Mouse (Mus musculus): ENCODE data around the gene Reg3b. TPM values are rescaled to one million over a fixed set of nuclear protein-coding genes. Genes with fewer than 3 reads are reported as not detected.

Reg3b gene
- polyA plus RNA-seq (2012; fragmentation: generic; extraction: Trizol) = not detected
- long read RNA-seq, experiment 1 = 0 reads
- long read RNA-seq, experiment 2 = 0 reads

DNA sequence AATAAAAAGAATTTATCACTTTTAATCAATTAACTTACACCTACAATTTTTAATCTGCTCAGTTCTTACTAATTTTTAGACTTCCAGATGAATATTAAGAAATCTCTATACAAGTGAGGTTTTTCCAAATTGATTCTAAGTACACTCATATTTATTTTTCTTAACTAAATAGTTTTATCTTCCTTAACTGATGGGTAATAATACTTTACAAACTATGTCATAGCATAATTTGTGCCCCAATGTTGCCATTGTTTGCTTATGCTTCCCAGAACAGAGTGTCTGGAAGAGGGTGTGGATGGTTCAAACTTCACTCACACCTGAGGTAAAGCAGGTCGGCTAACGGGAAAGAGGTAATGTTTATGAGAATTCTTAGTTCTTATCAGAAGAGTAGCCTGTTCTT lies at the start of gene Reg3b:
Gene Reg3b, plus strand, starts transcription at position 301 of the 400 bp plus-strand sequence.
- no peak for TF ChIP-seq CEBPB (IDR thresholded peaks at IDR 0.05; ENCODE audit: low read depth)
- TF ChIP-seq MYOD1 (IDR thresholded peaks at IDR 0.05; ENCODE audit: control insufficient read depth, insufficient read length, low read depth) = no peak
- no peak for TF ChIP-seq MYOG (IDR thresholded peaks at IDR 0.05; ENCODE audit: control insufficient read depth, extremely low read depth, insufficient read length)
- no peaks in the 10 kb centered on the region for H3K36me3 ChIP-seq (ENCODE audit: control insufficient read depth, insufficient read depth)
- H3K27me3 ChIP-seq (ENCODE audit: control insufficient read depth, insufficient read depth, insufficient read length) = no peaks in the 10 kb centered on the region
- H3K4me3 ChIP-seq (ENCODE audit: insufficient read depth, poor library complexity, severe bottlenecking) = no peak within 1 kb of the TSS
- H3K79me3 ChIP-seq (ENCODE audit: low read depth) = no peaks in the 10 kb centered on the region
- H3K79me2 ChIP-seq (ENCODE audit: control insufficient read depth, insufficient read depth) = no peaks in the 10 kb centered on the region
- H3ac ChIP-seq (ENCODE audit: control insufficient read depth, insufficient read length, low read depth) = no peak within 1 kb of the TSS

DNA sequence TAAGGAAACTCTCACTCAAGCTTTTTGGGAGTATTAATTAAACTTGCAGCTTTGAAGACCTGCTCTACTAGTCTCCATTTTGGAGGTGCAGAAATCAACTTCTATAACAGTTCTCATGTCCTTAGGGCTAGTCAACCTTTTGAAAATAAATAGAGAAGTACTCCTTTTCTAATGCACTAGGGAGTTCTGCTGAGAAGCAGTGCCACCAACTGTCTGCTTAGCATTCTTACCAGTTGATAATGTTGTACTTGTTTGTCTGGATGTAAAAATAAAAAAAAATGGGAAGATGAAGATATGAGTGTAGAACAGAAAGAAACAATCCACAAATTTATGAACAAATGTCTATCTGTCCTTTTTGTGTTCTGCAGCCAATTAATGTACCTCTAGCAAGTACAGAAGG lies 42.7 kb upstream of the Reg3b start:
- TF ChIP-seq MAX (IDR thresholded peaks at IDR 0.05) = no peak
- no peak for TF ChIP-seq CEBPB (IDR thresholded peaks at IDR 0.05; ENCODE audit: low read depth)
- TF ChIP-seq MYOD1 (IDR thresholded peaks at IDR 0.05; ENCODE audit: control insufficient read depth, insufficient read length, low read depth) = no peak
- no peak for TF ChIP-seq CTCF (IDR thresholded peaks at IDR 0.05; ENCODE audit: control insufficient read depth, insufficient read depth, insufficient read length)
- TF ChIP-seq MYOG (IDR thresholded peaks at IDR 0.05; ENCODE audit: control insufficient read depth, extremely low read depth, insufficient read length) = no peak
- TF ChIP-seq FOSL1 (IDR thresholded peaks at IDR 0.05; ENCODE audit: insufficient read depth, low read length, poor library complexity, severe bottlenecking) = no peak
- no peak for TF ChIP-seq USF1 (IDR thresholded peaks at IDR 0.05; ENCODE audit: low read depth)
- Histone ChIP-seq H3K36me3 (ENCODE audit: control insufficient read depth, insufficient read depth) (no peaks in the 10 kb centered on the region), H3K27me3 (ENCODE audit: control insufficient read depth, insufficient read depth, insufficient read length) (no peaks in the 10 kb centered on the region), H3K79me2 (ENCODE audit: control insufficient read depth, insufficient read depth) (no peaks in the 10 kb centered on the region), H3ac (ENCODE audit: control insufficient read depth, insufficient read length, low read depth) (no peak overlapping the region), H3K79me3 (ENCODE audit: low read depth) (no peaks in the 10 kb centered on the region), H3K4me3 (ENCODE audit: insufficient read depth, poor library complexity, severe bottlenecking) (no peak overlapping the region)

DNA sequence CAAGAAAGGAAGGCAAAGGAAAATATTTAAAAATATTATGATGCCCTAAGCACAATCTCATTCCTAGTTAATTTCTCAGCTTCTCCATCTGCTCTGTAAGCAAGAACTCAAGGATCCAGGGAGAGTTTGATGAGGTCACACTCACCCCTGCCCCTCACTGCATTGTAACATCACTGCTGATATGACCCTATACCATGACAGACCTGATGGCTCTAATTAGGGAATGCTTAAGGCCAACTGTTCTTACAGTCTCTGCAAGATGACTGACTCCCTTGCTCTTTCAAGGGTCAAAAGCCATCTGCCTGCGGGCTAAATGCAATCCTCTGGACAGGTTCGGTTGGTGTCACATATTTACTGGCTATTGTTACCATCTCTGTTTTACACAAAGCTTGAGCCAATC lies 41.3 kb upstream of the Reg3b start:
- H3K79me3 ChIP-seq (ENCODE audit: low read depth) = no peaks in the 10 kb centered on the region
- TF ChIP-seq USF1 (IDR thresholded peaks at IDR 0.05; ENCODE audit: low read depth) = no peak
- no peak for TF ChIP-seq MAX (IDR thresholded peaks at IDR 0.05)
- no peak for TF ChIP-seq CTCF (IDR thresholded peaks at IDR 0.05; ENCODE audit: control insufficient read depth, insufficient read depth, insufficient read length)
- no peak for TF ChIP-seq MYOG (IDR thresholded peaks at IDR 0.05; ENCODE audit: control insufficient read depth, extremely low read depth, insufficient read length)
- no peak for TF ChIP-seq CEBPB (IDR thresholded peaks at IDR 0.05; ENCODE audit: low read depth)
- no peak for TF ChIP-seq MYOD1 (IDR thresholded peaks at IDR 0.05; ENCODE audit: control insufficient read depth, insufficient read length, low read depth)
- no peak for TF ChIP-seq FOSL1 (IDR thresholded peaks at IDR 0.05; ENCODE audit: insufficient read depth, low read length, poor library complexity, severe bottlenecking)
- H3K79me2 ChIP-seq (ENCODE audit: control insufficient read depth, insufficient read depth) = no peaks in the 10 kb centered on the region
- no peaks in the 10 kb centered on the region for H3K36me3 ChIP-seq (ENCODE audit: control insufficient read depth, insufficient read depth)
- H3ac ChIP-seq (ENCODE audit: control insufficient read depth, insufficient read length, low read depth) = no peak overlapping the region
- H3K27me3 ChIP-seq (ENCODE audit: control insufficient read depth, insufficient read depth, insufficient read length) = no peaks in the 10 kb centered on the region
- no peak overlapping the region for H3K4me3 ChIP-seq (ENCODE audit: insufficient read depth, poor library complexity, severe bottlenecking)

- H3ac ChIP-seq (ENCODE audit: control insufficient read depth, insufficient read length, low read depth) = no peak overlapping the region
- no peaks in the 10 kb centered on the region for H3K79me3 ChIP-seq (ENCODE audit: low read depth)
- H3K79me2 ChIP-seq (ENCODE audit: control insufficient read depth, insufficient read depth) = no peaks in the 10 kb centered on the region
- no peaks in the 10 kb centered on the region for H3K36me3 ChIP-seq (ENCODE audit: control insufficient read depth, insufficient read depth)
- no peaks in the 10 kb centered on the region for H3K27me3 ChIP-seq (ENCODE audit: control insufficient read depth, insufficient read depth, insufficient read length)
- TF ChIP-seq USF1 (IDR thresholded peaks at IDR 0.05; ENCODE audit: low read depth) (no peak), CTCF (IDR thresholded peaks at IDR 0.05; ENCODE audit: control insufficient read depth, insufficient read depth, insufficient read length) (no peak), MYOG (IDR thresholded peaks at IDR 0.05; ENCODE audit: control insufficient read depth, extremely low read depth, insufficient read length) (no peak), FOSL1 (IDR thresholded peaks at IDR 0.05; ENCODE audit: insufficient read depth, low read length, poor library complexity, severe bottlenecking) (no peak), CEBPB (IDR thresholded peaks at IDR 0.05; ENCODE audit: low read depth) (no peak)
- no peak overlapping the region for H3K4me3 ChIP-seq (ENCODE audit: insufficient read depth, poor library complexity, severe bottlenecking)
These were observed 38.4 kb upstream of the Reg3b start for GRCm38 (mm10) chr6:78331919-78332569.

DNA sequence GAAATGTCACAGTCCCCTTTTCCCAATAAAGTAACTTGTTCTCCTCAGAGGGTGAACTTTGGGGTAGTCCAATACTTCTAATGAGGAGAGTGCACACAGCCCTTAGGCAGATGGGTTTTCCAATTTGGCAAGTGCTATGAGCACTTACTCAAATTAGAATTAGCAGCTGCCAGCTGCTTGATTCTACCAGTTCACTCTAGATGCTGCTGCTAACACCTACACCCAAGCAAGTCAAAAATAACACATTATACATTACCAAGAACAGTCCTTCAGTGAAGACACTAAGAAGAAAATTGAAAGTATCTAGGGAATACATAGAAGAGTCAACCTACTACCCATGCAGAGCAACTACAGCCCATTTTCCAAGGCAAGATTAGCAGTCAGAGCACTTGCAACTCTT lies 30.2 kb upstream of the Reg3b start:
- Histone ChIP-seq H3K79me3 (ENCODE audit: low read depth) (no peaks in the 10 kb centered on the region), H3K79me2 (ENCODE audit: control insufficient read depth, insufficient read depth) (no peaks in the 10 kb centered on the region), H3K4me3 (ENCODE audit: insufficient read depth, poor library complexity, severe bottlenecking) (no peak overlapping the region), H3K27me3 (ENCODE audit: control insufficient read depth, insufficient read depth, insufficient read length) (no peaks in the 10 kb centered on the region), H3ac (ENCODE audit: control insufficient read depth, insufficient read length, low read depth) (no peak overlapping the region), H3K36me3 (ENCODE audit: control insufficient read depth, insufficient read depth) (no peaks in the 10 kb centered on the region)
- TF ChIP-seq FOSL1 (IDR thresholded peaks at IDR 0.05; ENCODE audit: insufficient read depth, low read length, poor library complexity, severe bottlenecking) = no peak
- TF ChIP-seq USF1 (IDR thresholded peaks at IDR 0.05; ENCODE audit: low read depth) = no peak

DNA sequence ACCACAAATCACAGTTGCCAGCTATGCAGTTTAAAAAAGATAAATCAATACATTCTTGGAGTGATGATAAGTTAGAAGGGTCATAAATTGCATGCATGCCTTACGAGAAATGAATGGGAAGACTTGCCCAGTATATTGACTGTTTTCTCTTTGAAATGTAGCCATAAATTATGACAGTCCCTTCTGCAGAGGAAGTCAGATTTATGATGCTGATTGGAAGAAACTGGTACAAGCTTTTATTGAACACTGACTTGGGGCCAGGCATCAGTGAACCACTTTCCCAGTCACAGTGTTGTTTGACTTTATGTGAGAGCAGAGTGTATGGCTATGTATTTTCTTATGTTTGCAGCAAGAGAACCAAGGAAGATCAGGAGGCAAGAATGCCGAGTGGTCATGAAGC lies 28.8 kb upstream of the Reg3b start:
- H3K79me3 ChIP-seq (ENCODE audit: low read depth) = no peaks in the 10 kb centered on the region
- no peaks in the 10 kb centered on the region for H3K79me2 ChIP-seq (ENCODE audit: control insufficient read depth, insufficient read depth)
- no peaks in the 10 kb centered on the region for H3K27me3 ChIP-seq (ENCODE audit: control insufficient read depth, insufficient read depth, insufficient read length)
- H3ac ChIP-seq (ENCODE audit: control insufficient read depth, insufficient read length, low read depth) = no peak overlapping the region
- H3K4me3 ChIP-seq (ENCODE audit: insufficient read depth, poor library complexity, severe bottlenecking) = no peak overlapping the region
- H3K36me3 ChIP-seq (ENCODE audit: control insufficient read depth, insufficient read depth) = no peaks in the 10 kb centered on the region
- no peak for TF ChIP-seq CEBPB (IDR thresholded peaks at IDR 0.05; ENCODE audit: low read depth)
- TF ChIP-seq MYOD1 (IDR thresholded peaks at IDR 0.05; ENCODE audit: control insufficient read depth, insufficient read length, low read depth) = no peak
- no peak for TF ChIP-seq MAX (IDR thresholded peaks at IDR 0.05)
- TF ChIP-seq FOSL1 (IDR thresholded peaks at IDR 0.05; ENCODE audit: insufficient read depth, low read length, poor library complexity, severe bottlenecking) = no peak
- no peak for TF ChIP-seq USF1 (IDR thresholded peaks at IDR 0.05; ENCODE audit: low read depth)
- no peak for TF ChIP-seq CTCF (IDR thresholded peaks at IDR 0.05; ENCODE audit: control insufficient read depth, insufficient read depth, insufficient read length)
- no peak for TF ChIP-seq MYOG (IDR thresholded peaks at IDR 0.05; ENCODE audit: control insufficient read depth, extremely low read depth, insufficient read length)

All from C2C12 (cell line).